Mouse (Mus musculus) forebrain, embryonic 15.5 days (tissue): Measurements from ENCODE around the gene Nfkbid. TPM values are rescaled to one million over a fixed set of nuclear protein-coding genes. Genes with fewer than 3 reads are reported as not detected.
"Not testable (repeated sequence)": the region's sequence is repeated elsewhere in the genome, so short reads cannot be mapped to it uniquely, and the experiment has no call there.

Experiments
- ATAC-seq: fragments of 200-750 bp; cut with Nextera tagmentation; replicated peaks from 2 replicates; pipeline ENCODE4 v1.8.0; 2017; ENCODE audit warnings: mild to moderate bottlenecking, moderate TSS enrichment, moderate library complexity
- H3K27ac ChIP-seq: fragments of 300-500 bp; sonication (generic); replicated peaks from 2 replicates; pipeline ENCODE4 v1.5.1; 2015; ENCODE audit warnings: mild to moderate bottlenecking, inconsistent platforms
- H3K27me3 ChIP-seq: fragments of 300-500 bp; sonication (generic); 2 replicates; pipeline ENCODE4 v1.6.1; 2015; ENCODE audit warnings: inconsistent platforms
- H3K36me3 ChIP-seq: fragments of 300-500 bp; sonication (generic); 2 replicates; pipeline ENCODE4 v1.6.1; 2015; ENCODE audit warnings: mild to moderate bottlenecking, inconsistent platforms
- H3K4me1 ChIP-seq: fragments of 300-500 bp; sonication (generic); 2 replicates; pipeline ENCODE4 v1.6.1; 2015; ENCODE audit warnings: inconsistent platforms
- H3K4me2 ChIP-seq: fragments of 300-500 bp; sonication (generic); replicated peaks from 2 replicates; pipeline ENCODE4 v1.6.1; 2015; ENCODE audit warnings: mild to moderate bottlenecking, inconsistent platforms
- H3K4me3 ChIP-seq: fragments of 300-500 bp; sonication (generic); 2 replicates; pipeline ENCODE4 v1.5.1; 2015; ENCODE audit warnings: mild to moderate bottlenecking, inconsistent platforms
- H3K9ac ChIP-seq: fragments of 300-500 bp; sonication (generic); replicated peaks from 2 replicates; pipeline ENCODE4 v1.6.1; 2015; ENCODE audit warnings: mild to moderate bottlenecking, inconsistent platforms
- H3K9me3 ChIP-seq: fragments of 300-500 bp; sonication (generic); 2 replicates; pipeline ENCODE4 v1.6.1; 2016; ENCODE audit warnings: inconsistent platforms
- WGBS: fragments of 180-500 bp; shearing (Covaris S2); methylation state at CpG from one replicate; pipeline ENCODE4 v1.1.7; 2015; ENCODE audit warnings: mixed read lengths; 5-methylcytosine and 5-hydroxymethylcytosine counted together
- polyA plus RNA-seq: library from polyadenylated mRNA; unstranded; fragments of >200 nt; fragmentation: Nextera tagmentation; extraction: Ambion mirVana; gene quantifications from 2 replicates; pipeline ENCODE4 v1.2.1, GENCODE M21; 2015

Gene Nfkbid
- polyA plus RNA-seq, 1 experiment from 2014 or later = 1.9 TPM

DNA sequence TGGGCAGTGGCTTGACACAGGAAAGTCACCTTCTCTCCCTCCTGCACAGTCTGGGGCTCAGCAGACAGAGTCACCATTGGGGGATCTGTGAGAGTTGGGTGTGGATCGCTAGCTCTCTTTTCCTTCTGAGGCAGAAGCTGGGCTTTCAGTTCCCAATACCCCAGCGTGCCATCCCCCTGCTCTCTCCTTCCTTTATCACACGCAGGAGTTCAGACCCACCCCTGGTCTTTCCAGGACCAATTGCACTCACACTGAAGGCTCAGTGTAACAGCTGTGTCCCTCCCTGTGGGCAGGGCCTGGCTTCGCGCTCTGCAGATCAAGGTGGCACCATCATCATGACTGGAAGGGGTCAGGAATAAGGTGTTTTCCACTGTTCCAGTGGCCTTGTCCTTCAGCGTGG, 32.7 kb downstream of the Nfkbid start:
- Histone ChIP-seq H3K9ac (no peak overlapping the region), H3K4me1 (peaks cover 27% of the 10 kb centered on the region), H3K27me3 (peaks cover 67% of the 10 kb centered on the region), H3K27ac (no peak overlapping the region), H3K4me2 (no peak overlapping the region), H3K9me3 (no peaks in the 10 kb centered on the region), H3K4me3 (no peak overlapping the region), H3K36me3 (no peaks in the 10 kb centered on the region)
- no peak for ATAC-seq
- 8% methylated on average over 6 of the region's 6 CpGs for WGBS

- no peak for ATAC-seq
- Histone ChIP-seq H3K9ac (no peak overlapping the region), H3K4me3 (peak overlapping the region; percentile 20), H3K4me2 (peak overlapping the region; percentile 45), H3K27me3 (peaks cover 84% of the 10 kb centered on the region), H3K4me1 (peaks cover 27% of the 10 kb centered on the region), H3K9me3 (no peaks in the 10 kb centered on the region), H3K27ac (no peak overlapping the region), H3K36me3 (no peaks in the 10 kb centered on the region)
- 2% methylated on average over 9 of the region's 9 CpGs for WGBS
These were observed 35.0 kb downstream of the Nfkbid start for GRCm38 (mm10) chr7:30456487-30456886.

- Histone ChIP-seq H3K4me2 (peak overlapping the region; percentile 45), H3K9me3 (no peaks in the 10 kb centered on the region), H3K27ac (no peak overlapping the region), H3K36me3 (no peaks in the 10 kb centered on the region), H3K27me3 (peaks cover 88% of the 10 kb centered on the region), H3K4me3 (peak overlapping the region; percentile 20), H3K9ac (peak overlapping the region; percentile 25), H3K4me1 (peaks cover 27% of the 10 kb centered on the region)
- no peak for ATAC-seq
- under 1% methylated on average over 31 of the region's 31 CpGs for WGBS
These were observed 35.5 kb downstream of the Nfkbid start for GRCm38 (mm10) chr7:30456911-30457628.

DNA sequence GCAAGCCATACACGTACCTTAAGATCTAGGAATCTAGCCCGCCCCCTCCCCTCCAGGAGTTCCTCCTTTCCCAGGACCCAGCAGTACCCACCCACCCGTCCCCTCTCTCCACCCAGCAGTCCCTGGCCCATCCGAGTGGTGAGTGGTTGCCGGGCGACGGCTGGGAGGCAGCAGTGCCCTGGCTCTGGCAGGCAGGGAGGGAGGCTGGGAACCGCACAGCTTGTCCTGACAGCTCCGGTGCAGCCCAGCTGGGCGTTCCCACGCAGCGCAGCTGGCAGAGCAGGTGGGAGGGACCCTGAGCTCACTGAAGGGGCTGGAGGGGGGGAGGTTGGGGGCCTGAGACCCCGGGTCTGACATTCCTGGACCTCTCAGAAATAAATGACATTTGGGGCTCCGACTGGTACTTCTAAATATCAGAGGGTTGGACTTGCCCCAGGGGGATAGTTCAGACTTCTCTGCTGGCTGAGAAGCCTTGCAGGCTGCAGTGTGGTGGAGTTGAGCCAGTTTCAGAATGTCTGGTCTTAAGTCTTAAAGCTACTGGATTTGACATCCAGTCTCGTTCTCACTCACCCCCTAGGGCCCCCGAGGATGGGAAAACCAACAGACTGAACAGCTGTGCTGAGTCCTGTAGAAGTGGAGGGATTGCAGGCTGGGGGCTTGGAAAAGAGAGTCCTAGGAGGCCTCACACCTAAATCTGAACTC, 36.2 kb downstream of the Nfkbid start, which contains the start of the genes Kirrel2 and Nphs1:
Gene Kirrel2 (minus strand): TSS at position 62 of the 702 bp plus-strand sequence.
Gene Nphs1 (plus strand): TSS at position 687 of the 702 bp plus-strand sequence.
- Histone ChIP-seq H3K4me2 (peak within 1 kb of the TSS; percentile 45), H3K27ac (no peak within 1 kb of the TSS), H3K4me1 (peaks cover 27% of the 10 kb centered on the region), H3K9me3 (no peaks in the 10 kb centered on the region), H3K4me3 (peak within 1 kb of the TSS; percentile 20), H3K9ac (peak within 1 kb of the TSS; percentile 25), H3K27me3 (peaks cover 89% of the 10 kb centered on the region), H3K36me3 (no peaks in the 10 kb centered on the region)
- under 1% methylated on average over 15 of the region's 16 CpGs for WGBS
- peak; percentile 80 for ATAC-seq

- Histone ChIP-seq H3K4me1 (peaks cover 22% of the 10 kb centered on the region), H3K4me3 (no peak overlapping the region), H3K27me3 (peaks cover 89% of the 10 kb centered on the region), H3K9ac (no peak overlapping the region), H3K27ac (no peak overlapping the region), H3K4me2 (no peak overlapping the region), H3K36me3 (no peaks in the 10 kb centered on the region), H3K9me3 (no peaks in the 10 kb centered on the region)
- 23% methylated on average over 6 of the region's 6 CpGs for WGBS
- no peak for ATAC-seq
These were observed 38.0 kb downstream of the Nfkbid start for GRCm38 (mm10) chr7:30459484-30459883.

GRCm38 (mm10) chr7:30463568-30463967, 42.0 kb downstream of the Nfkbid start:
- no peak overlapping the region for H3K9ac ChIP-seq

GRCm38 (mm10) chr7:30463996-30464395, 42.5 kb downstream of the Nfkbid start:
- Histone ChIP-seq H3K27ac (no peak overlapping the region), H3K9me3 (no peaks in the 10 kb centered on the region), H3K4me2 (no peak overlapping the region), H3K4me3 (no peak overlapping the region), H3K27me3 (peaks cover 88% of the 10 kb centered on the region), H3K36me3 (no peaks in the 10 kb centered on the region), H3K4me1 (no peaks in the 10 kb centered on the region), H3K9ac (no peak overlapping the region)
- no peak for ATAC-seq
- WGBS = 7% methylated on average over 4 of the region's 4 CpGs

More at GRCm38 (mm10) chr7:30463568-30463967, 42.0 kb downstream of the Nfkbid start:
- Histone ChIP-seq H3K27me3 (peaks cover 88% of the 10 kb centered on the region), H3K27ac (no peak overlapping the region), H3K4me2 (no peak overlapping the region), H3K4me3 (no peak overlapping the region), H3K4me1 (no peaks in the 10 kb centered on the region), H3K36me3 (no peaks in the 10 kb centered on the region), H3K9me3 (no peaks in the 10 kb centered on the region)
- WGBS = 21% methylated on average over 7 of the region's 7 CpGs
- ATAC-seq = no peak

- Histone ChIP-seq H3K4me1 (no peaks in the 10 kb centered on the region), H3K4me2 (no peak overlapping the region), H3K9ac (no peak overlapping the region), H3K9me3 (no peaks in the 10 kb centered on the region), H3K27me3 (peaks cover 84% of the 10 kb centered on the region), H3K36me3 (no peaks in the 10 kb centered on the region), H3K4me3 (no peak overlapping the region), H3K27ac (no peak overlapping the region)
- ATAC-seq = no peak
- WGBS = 15% methylated on average over 5 of the region's 6 CpGs
These were observed 43.3 kb downstream of the Nfkbid start for GRCm38 (mm10) chr7:30464816-30465300.

- Histone ChIP-seq H3K9ac (no peak overlapping the region), H3K27ac (no peak overlapping the region), H3K36me3 (no peaks in the 10 kb centered on the region), H3K27me3 (peaks cover 11% of the 10 kb centered on the region; the same call in 1 of the 2 replicates), H3K9me3 (no peaks in the 10 kb centered on the region), H3K4me2 (no peak overlapping the region), H3K4me1 (peaks cover under 1% of the 10 kb centered on the region), H3K4me3 (no peak overlapping the region)
- no peak for ATAC-seq
- WGBS = 46% methylated on average over 5 of the region's 5 CpGs
These were observed 50.9 kb downstream of the Nfkbid start for GRCm38 (mm10) chr7:30472411-30472810.

DNA sequence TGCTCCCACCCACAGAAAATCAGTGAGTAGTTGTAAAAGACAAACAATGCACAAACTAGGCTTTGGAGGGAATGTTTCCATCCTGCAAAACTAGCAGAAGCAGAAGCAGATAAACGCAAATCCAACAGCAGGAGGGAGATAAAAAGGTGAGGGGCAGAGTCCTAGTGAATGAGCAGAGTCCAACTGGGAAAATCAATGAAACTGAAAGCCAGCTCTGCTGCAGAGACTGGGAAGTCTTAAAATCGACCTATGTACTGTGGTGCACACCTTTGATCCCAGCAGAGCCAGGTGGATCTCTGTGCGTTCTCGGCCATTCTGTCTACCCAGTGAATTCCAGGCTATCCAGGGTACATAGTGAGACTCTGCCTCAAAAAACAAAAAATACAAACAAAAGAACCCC, 53.5 kb downstream of the Nfkbid start:
- Histone ChIP-seq H3K36me3 (no peaks in the 10 kb centered on the region), H3K27ac (no peak overlapping the region), H3K4me2 (no peak overlapping the region), H3K4me1 (peaks cover 9% of the 10 kb centered on the region), H3K9me3 (no peaks in the 10 kb centered on the region), H3K9ac (no peak overlapping the region), H3K27me3 (0 out of 2 replicates have a peak, but pooled peaks cover 11% of the 10 kb centered on the region), H3K4me3 (no peak overlapping the region)
- no peak for ATAC-seq
- WGBS = 69% methylated on average over 4 of the region's 4 CpGs

DNA sequence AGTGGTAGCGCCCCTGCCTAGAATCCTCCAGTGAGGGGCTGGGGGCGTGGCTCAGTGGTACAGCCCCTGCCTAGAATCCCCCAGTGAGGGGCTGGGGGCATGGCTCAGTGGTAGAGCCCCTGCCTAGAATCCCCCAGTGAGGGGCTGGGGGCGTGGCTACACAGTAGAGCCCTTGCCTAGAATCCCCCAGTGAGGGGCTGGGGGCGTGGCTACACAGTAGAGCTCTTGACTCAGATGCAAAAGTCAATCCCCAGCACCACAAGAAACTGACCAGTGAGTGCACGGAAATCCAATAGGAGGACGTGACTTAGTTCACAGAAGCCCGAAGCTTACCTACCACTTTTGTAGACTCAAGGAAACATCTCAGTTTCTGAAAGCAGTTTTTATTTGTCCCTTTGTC, 54.6 kb downstream of the Nfkbid start:
- not testable (repeated sequence) for H3K27ac ChIP-seq, H3K9ac ChIP-seq, H3K4me3 ChIP-seq, H3K36me3 ChIP-seq, ATAC-seq, H3K4me1 ChIP-seq, H3K9me3 ChIP-seq, H3K4me2 ChIP-seq
- H3K27me3 ChIP-seq = 0 out of 2 replicates have a peak, but pooled peaks cover 11% of the 10 kb centered on the region
- WGBS = 90% methylated on average over 7 of the region's 7 CpGs
